Mouse (Mus musculus): ENCODE data around the gene Gm38431.

Gm38431 gene

DNA sequence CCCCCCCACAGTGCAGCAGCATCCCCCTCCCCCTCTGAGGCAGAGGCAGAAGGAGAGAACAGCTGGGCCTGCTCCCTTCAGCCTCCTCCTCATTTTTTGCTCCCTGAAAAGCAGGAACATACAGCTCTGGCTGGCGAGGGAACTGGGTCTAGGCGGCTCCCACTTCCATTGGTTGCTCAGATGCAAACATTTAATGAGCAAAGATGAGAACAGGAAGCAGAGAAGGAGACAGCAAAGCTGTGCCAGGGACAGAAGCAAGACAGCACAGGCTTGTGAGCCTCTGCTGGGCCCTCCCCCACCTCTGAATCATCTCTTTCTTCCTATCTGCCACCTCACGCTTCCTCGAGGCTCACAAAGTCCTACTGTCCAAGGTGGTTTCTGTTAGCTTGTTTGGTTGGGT, 50.5 kb downstream of the Gm38431 start:
- peak in 1 of 2 experiments; percentile 57 for DNase-seq (ENCODE audit: low spot score in 2 of 2)

DNA sequence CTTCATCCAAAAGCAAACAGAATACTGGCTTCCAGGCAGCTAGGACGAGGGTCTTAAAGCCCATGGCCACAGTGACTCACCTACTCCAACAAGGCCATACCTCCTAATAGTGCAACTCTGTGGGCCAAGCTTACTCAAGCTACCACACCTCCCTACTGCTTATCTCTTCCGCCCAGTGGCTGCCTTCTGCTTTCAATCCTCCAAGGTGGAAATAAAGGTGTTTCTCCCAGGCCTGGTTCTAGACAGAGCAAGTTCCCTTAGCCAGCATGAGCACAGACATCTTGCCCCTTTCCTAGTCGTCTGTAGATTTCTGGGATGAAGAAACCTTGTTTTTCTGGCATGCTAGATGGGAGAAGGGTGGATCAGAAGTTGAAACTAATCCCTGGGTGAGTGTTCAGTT, 52.0 kb downstream of the Gm38431 start:
- DNase-seq (ENCODE audit: low spot score in 2 of 2): no peak

- no peak for DNase-seq (ENCODE audit: low spot score in 2 of 2)
Observed at GRCm38 (mm10) chr9:21037481-21037891, 54.3 kb downstream of the Gm38431 start.

GRCm38 (mm10) chr9:21036666-21037065, 55.1 kb downstream of the Gm38431 start:
- no peak for DNase-seq (ENCODE audit: low spot score in 2 of 2)

- no peak for DNase-seq (ENCODE audit: low spot score in 2 of 2)
Observed at GRCm38 (mm10) chr9:21036161-21036560, 55.6 kb downstream of the Gm38431 start.

DNA sequence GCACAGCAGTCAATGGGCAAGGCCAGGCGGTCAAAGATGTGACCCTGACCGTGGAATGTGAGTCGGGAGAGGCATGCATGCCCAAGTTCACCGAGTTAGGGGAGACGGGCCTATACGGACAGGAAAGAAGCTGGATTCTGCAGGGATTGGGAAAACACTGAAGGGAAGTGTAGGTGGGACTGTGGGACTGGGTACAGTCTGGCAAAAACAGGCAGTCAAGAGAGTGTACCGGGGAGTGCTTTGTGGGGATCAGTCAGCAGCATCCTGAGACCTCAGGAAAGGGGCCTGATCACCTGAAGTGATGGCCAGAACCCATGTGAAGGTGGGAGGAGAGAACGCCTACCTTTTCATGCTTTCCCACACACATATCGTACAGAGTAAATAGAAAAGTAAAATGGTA, 56.2 kb downstream of the Gm38431 start:
- DNase-seq (ENCODE audit: low spot score in 2 of 2): no peak

DNA sequence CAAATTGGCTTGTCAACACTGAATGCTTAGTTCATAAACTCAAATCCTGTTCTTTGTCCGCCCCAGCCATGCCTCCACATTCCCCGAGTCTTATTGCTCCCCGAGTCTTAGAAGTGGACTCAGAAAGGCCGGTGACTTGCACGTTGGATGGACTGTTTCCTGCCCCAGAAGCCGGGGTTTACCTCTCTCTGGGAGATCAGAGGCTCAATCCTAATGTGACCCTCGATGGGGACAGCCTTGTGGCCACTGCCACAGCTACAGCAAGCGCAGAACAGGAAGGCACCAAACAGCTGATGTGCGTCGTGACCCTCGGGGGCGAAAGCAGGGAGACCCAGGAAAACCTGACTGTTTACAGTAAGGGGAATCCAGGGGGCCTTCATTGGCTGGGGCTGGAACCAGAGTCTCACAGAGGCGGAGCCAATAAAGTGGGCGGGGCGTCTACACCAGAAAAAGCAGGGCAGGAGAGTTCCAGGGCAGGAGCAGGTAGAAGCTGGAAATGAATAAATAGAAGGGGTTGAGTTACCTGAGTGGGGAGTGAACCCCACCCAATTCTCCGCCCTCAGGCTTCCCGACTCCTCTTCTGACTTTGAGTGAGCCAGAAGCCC, 57.2 kb downstream of the Gm38431 start:
- no peak for DNase-seq (ENCODE audit: low spot score in 2 of 2)

GRCm38 (mm10) chr9:21033136-21033535, 58.7 kb downstream of the Gm38431 start:
- DNase-seq (ENCODE audit: low spot score in 2 of 2): no peak

GRCm38 (mm10) chr9:21032491-21032890, 59.3 kb downstream of the Gm38431 start:
- DNase-seq (ENCODE audit: low spot score in 2 of 2): no peak

DNA sequence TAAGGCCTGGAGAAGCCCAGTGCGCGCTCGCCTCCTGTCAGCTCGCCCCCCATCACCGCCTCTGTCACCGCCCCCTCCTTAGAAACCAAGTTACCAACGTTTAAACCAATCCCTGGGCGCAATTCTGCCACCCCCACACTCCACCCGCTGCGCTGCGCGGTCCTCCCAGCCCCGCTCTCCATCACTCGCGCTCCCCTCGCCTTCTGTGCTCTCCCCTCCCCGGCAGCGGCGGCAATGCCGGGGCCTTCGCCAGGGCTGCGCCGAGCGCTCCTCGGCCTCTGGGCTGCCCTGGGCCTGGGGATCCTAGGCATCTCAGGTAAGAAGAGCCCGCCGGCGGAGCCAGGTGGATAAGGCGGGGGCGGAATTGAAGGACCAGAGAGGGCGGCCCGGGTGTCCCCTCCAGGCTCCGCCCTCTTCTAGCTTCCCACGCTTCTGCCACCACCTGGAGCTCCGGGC, 59.9 kb downstream of the Gm38431 start, which contains the start of gene Icam5:
Icam5 (plus strand) TSS at position 178 of the 456 bp plus-strand sequence.
- peak in 1 of 2 experiments; percentile 65 for DNase-seq (ENCODE audit: low spot score in 2 of 2)

- peak; percentile 59 to 74 for DNase-seq (ENCODE audit: low spot score in 2 of 2)
Observed at GRCm38 (mm10) chr9:21031251-21031895, 60.4 kb downstream of the Gm38431 start.

DNA sequence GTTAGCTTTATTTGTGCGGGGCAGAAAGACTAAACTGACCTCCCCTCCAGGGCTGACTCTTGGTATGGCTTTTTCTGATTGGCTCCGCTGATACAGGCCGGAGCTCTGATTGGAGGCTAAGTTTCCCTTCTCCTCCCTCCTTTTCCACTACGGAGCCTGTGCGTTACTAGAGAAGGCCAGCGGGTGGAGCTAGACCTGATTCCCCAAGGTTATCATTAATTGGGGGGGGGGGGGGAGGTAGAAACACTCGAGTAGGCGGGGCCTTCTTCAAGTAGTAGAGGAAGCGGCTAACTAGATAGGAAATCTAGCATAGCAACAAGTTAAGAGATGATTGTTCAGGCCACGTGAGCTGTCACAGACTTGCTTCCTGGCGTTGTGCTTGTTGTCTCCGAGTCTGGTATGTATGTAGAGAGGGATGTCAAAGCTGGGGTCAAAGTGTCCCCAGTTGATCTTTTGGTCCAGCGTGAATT, 61.0 kb downstream of the Gm38431 start:
- peak in 1 of 2 experiments; percentile 71 for DNase-seq (ENCODE audit: low spot score in 2 of 2)

DNA sequence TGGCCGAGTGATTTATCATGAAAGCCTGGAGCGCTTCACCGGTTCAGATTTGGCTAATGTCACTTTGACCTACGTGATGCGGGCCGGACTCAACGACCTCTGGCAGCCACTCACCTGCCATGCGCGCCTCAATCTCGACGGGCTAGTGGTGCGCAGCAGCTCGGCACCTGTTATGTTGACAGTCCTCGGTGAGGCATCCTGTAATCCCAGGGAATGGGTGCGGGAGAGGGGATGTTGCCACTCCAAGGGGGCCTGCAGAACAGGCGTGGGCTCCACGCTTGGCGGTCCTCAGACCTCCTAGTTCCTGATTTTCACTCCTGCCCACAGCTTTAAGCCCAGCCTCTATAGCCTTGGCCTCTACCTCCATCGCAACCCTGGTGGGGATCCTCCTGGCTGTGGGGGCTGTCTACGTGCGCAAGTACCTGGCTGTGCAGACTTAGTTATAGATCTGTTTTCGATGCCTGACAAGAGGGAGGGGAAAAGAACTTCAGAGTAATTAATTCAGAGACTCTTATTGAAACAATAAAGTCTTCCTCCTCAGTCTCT, 61.7 kb downstream of the Gm38431 start:
- no peak for DNase-seq (ENCODE audit: low spot score in 2 of 2)

DNA sequence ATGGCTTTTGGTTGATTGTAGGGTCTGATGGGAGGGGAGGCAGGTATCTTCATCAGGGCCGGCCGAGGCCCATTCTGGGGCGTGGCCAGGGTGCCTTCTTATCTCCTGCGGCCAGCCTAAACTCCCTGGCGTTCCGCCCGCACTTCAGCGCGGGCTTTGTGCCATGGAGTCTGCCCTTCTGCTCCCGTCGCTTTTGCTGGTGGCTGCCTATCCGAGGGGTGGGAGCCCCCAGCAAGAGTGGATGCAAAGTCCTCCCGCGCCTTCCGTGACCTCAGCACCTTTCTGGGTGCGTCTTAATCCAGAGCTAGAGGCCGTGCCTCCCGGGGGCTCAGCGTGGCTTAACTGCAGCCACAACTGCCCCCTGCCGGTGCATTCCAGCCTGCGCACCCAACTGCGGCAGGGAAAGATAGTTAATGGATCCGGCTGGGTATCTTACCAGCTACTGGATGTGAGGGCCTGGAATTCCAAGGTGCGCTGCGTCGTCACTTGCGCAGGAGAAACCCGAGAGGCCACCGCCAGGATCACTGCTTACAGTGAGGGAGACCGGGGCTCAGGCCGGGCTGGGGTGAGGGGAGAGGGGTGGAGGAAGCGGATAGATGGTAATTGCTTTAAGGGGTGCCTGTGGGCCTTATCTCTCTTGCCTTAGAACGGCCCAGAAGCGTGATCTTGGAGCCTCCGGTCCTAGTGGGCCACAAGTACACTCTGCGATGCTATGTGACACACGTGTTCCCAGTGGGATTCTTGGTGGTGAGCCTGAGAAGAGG, 62.3 kb downstream of the Gm38431 start, which contains the start of gene Icam4:
Icam4 (plus strand) TSS at position 83 of the 764 bp plus-strand sequence.
- DNase-seq (ENCODE audit: low spot score in 2 of 2): peak in 1 of 2 experiments; percentile 63

DNA sequence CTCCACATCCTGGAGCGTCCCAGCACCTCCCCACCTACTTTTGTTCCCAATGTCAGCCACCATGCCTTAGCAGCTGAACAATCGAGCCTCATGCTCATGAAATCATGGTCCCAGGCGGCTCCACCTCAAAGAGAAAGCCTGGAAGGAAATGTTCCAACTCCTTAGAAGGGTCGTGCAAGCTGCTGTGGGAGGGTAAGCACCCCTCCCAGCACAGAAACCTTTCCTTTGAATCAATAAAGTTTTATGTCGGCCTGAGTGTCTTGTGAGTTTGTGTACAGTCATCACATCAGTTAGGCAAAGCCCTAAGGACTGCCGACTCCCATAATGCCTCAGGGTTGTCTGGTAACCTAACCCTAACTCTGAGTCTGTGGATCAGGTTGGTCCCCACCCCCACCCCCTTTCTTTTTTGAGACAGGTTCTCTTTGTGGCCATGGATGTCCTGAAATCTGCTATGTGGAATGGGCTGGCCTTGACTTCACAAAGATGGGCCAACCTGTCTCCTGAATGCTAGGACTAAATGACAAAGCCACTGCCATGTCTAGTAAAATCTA, 63.2 kb downstream of the Gm38431 start:
- DNase-seq (ENCODE audit: low spot score in 2 of 2): no peak

DNA sequence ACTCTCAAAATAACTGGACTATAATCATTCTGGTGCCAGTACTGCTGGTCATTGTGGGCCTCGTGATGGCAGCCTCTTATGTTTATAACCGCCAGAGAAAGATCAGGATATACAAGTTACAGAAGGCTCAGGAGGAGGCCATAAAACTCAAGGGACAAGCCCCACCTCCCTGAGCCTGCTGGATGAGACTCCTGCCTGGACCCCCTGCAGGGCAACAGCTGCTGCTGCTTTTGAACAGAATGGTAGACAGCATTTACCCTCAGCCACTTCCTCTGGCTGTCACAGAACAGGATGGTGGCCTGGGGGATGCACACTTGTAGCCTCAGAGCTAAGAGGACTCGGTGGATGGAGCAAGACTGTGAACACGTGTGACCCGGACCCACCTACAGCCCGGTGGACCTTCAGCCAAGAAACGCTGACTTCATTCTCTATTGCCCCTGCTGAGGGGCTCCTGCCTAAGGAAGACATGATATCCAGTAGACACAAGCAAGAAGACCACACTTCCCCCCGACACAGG, 64.0 kb downstream of the Gm38431 start:
- no peak for DNase-seq (ENCODE audit: low spot score in 2 of 2)

GRCm38 (mm10) chr9:21026849-21027248, 64.9 kb downstream of the Gm38431 start:
- no peak for DNase-seq (ENCODE audit: low spot score in 2 of 2)

DNA sequence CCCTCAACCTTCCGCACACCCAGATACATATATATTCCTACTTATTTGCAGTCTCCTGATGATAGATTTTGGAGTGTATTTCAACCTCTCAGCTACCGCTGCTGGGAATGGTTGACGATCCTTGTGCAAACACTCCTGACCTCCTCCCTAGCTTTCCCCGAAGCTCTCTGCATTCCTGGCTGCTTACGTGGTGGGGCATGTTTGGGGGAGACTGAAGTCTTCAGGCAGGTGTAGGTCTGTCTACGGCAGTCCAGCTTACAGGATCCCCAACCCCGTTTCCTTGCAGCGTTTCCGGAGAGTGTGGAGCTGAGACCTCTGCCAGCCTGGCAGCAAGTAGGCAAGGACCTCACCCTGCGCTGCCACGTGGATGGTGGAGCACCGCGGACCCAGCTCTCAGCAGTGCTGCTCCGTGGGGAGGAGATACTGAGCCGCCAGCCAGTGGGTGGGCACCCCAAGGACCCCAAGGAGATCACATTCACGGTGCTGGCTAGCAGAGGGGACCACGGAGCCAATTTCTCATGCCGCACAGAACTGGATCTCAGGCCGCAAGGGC, 66.5 kb downstream of the Gm38431 start:
- DNase-seq (ENCODE audit: low spot score in 2 of 2): no peak

- no peak for DNase-seq (ENCODE audit: low spot score in 2 of 2)
Observed at GRCm38 (mm10) chr9:21022726-21023125, 69.1 kb downstream of the Gm38431 start.

- DNase-seq (ENCODE audit: low spot score in 2 of 2): no peak
Observed at GRCm38 (mm10) chr9:21022288-21022687, 69.5 kb downstream of the Gm38431 start.

DNA sequence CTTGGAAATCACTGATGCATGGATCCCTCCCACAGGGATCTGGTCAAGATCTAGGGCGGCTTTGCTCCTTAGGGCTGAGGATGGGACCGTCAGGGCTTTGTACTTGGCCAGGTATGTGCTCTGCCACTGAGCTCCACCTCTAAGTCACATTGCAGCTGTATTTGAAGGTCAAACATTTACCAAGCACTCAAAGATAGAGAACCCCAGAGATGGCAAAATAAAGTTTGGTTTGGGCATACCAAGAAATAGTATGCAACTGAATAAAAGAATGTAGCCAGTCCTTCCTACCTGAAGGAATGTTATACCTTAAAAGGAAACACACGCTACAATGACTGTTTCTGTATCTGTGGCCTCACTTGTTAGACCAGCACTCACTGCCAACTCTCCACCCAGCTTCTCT, 70.4 kb downstream of the Gm38431 start:
- DNase-seq (ENCODE audit: low spot score in 2 of 2): no peak
